Mouse (Mus musculus) left cerebral cortex, adult 11 months (tissue): ENCODE data around the gene Clec4b2.
A peak's percentile ranks its signal among the peaks of the same experiment; 100 is the strongest.
"Not testable (repeated sequence)": the region's sequence is repeated elsewhere in the genome, so short reads cannot be mapped to it uniquely, and the experiment has no call there.

Experiments
- DNase-seq: peaks from one replicate; pipeline ENCODE4 v3.0.0; 2022; ENCODE audit warnings: low spot score

Gene Clec4b2

GRCm38 (mm10) chr6:123172593-123172992 is at the start of gene Clec4b2:
Gene Clec4b2 (plus strand): TSS chr6:123172893.
- no peak for DNase-seq

GRCm38 (mm10) chr6:123123195-123123594 is 49.5 kb upstream of the Clec4b2 start:
- no peak for DNase-seq

- no peak for DNase-seq
These were observed 45.5 kb upstream of the Clec4b2 start for GRCm38 (mm10) chr6:123127173-123127572.

GRCm38 (mm10) chr6:123137766-123138526 is 34.7 kb upstream of the Clec4b2 start:
- DNase-seq: not testable (repeated sequence)

GRCm38 (mm10) chr6:123170106-123170505 is 2.6 kb upstream of the Clec4b2 start:
- DNase-seq: no peak

DNA sequence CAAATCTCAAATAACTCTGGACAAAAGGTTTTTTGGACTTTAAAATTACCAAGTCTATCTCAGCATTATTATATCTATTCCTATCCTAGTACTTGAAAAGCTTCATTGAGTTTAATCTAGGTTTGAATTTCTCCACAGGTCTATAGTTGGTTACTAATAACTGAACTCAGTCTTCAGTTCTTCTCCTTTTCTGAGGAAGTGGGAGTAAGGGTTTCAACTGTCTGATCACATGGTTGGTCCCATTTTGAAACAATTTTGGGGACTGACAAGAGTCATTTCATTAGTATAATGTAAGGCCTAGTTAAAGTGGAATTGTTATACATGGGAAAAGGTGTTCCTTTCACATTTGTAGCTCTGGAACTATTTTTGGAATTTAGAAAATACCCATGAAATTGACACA is 1.7 kb upstream of the Clec4b2 start:
- no peak for DNase-seq

- no peak for DNase-seq
These were observed 2.9 kb downstream of the Clec4b2 start for GRCm38 (mm10) chr6:123175549-123175948.

GRCm38 (mm10) chr6:123184862-123185261 is 12.2 kb downstream of the Clec4b2 start:
- peak; percentile 1 for DNase-seq

GRCm38 (mm10) chr6:123207187-123208076 is 34.7 kb downstream of the Clec4b2 start:
- DNase-seq: no peak

- DNase-seq: not testable (repeated sequence)
These were observed 35.4 kb downstream of the Clec4b2 start for GRCm38 (mm10) chr6:123208077-123208439.

DNA sequence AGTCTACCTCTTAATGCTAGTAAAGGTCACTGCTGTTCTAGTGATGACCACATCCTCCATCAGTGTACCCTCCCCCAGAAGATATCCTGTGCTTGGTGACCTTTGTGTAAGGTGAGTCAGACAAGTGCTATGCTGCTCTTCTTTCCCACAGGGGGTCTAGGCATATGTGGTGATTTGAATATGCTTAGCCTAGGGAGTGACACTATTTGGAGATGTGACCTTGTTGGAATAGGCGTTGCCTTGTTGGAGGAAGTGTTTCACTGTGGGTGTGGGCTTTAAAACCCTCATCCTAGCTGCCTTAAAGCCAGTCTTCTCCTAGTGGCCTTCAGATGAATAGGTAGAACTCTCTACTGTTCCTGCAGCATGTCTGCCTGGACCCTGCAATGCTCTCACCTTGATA is 39.0 kb downstream of the Clec4b2 start:
- no peak for DNase-seq

DNA sequence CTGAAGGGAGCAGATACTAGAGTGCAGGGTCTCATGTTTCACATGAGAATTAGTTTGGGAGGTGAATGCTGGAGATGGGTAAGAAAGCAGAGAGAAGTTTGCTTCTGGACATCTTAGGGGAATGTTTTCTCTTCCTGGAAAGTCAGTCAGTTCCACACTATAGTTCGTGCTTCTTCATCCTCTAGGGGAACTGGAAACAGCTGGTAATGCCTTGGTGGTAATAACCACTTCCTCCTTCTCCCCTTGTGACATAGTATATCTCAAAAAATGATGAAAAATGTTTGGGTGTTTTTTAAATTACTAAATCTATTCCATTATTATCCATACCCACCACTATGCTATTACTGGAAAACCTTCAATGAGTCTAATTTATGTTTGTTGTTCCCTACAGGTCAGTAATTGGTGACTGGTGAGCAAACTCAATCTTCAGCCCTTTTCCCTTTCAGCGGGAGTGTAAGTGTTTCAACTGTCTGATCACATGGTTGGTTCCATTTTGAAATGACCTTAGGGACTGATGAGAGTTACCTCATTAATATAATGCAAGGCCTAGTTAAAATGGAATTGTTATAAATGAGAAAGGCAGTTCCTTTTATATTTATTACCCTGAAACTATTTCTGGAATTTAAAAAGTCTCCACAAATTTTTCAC is 55.0 kb downstream of the Clec4b2 start:
- DNase-seq: no peak

DNA sequence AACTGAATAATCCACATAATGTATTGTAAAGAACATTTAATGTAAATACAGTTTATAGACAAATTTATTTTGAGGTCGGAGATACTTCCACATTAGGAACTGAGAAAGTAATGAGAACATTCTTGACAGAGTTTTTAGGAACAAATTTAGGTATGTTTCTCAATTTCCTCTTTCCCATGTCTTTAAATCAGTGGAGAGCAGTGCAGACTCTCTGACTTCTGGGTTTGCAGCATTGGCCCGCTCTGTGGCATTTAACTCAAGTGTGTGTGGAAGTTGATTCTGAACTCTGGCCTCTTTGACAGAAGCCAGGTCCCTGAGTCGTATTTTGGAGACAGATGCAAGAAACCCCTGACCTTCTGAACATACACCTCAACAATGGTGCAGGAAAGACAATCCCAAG is 57.0 kb downstream of the Clec4b2 start, which contains the start of gene Clec4n:
Clec4n (plus strand) TSS at position 200 of the 400 bp plus-strand sequence.
- no peak for DNase-seq

DNA sequence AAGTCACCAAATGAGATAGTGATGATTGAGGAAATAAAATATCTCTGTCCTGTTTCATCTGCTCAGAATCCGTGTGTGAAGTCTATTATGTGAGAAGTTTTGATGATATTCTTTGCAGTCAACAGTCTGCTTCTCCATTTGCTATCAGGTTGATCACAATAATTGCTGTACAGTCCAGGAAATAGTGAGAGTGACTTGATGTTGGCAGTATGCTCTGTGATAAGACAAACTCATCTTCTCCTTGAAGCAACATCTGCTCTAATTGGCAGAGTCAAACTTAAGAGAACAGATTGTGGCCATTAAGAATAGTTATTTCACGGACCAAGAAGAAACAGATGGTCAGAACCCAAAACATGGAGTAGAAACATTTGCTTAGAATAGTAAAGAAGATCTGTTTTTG is 58.5 kb downstream of the Clec4b2 start:
- DNase-seq: no peak

DNA sequence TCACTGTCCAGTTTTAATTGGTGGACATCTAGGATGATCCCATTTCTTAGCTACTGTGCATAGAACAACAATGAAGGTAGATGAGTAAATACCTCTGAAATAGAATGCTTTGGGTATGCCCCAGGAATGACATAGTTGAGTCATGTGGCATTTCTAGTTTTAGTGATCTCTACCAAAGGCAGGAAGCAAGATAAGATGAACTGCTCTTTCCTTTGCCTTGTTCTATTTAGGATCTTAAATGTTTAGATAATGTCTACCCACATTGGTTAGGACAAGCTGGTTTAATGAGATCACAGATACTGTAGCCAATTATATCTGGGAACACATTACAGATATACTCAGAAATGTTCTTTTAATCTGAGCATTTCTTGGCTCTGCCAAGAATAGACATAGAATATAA is 64.9 kb downstream of the Clec4b2 start:
- DNase-seq: no peak

DNA sequence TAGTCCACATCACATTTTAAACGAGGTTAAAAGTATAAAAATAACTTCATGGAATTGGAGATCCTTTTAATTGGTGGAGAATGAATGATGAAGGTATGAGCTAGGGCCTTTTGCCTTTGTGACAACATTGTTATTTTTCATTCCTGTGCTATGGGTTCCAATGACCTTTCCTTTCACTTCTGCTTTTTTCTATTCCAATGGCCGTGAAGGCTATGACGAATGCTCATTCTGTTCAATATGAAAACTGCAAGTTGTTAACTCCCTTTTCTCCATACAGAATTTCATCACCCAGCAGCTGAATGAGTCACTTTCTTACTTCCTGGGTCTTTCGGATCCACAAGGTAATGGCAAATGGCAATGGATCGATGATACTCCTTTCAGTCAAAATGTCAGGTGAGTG is 71.5 kb downstream of the Clec4b2 start:
- no peak for DNase-seq

GRCm38 (mm10) chr6:123248862-123249261 is 76.2 kb downstream of the Clec4b2 start:
- not testable (repeated sequence) for DNase-seq

DNA sequence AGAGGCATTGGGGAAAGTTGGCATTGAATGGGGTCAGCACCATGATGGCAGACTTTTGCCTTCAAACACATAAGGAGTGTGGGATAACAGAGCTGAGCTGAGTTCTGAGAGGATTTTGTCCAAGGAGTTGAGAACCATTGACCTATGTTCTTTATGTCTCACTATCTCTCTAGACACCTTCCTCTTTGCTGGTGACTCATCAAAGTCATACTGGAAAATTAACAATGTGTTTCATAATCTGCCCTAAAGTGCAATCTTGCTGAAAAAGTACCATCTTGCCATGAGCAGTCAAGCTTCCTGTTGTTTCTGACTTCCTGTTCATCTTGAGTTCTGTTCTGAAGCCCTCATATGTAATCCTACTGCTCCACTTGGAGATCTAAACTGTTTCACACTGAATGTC is 80.0 kb downstream of the Clec4b2 start:
- no peak for DNase-seq
